Mouse (Mus musculus) gastrocnemius, postnatal 10 days (tissue): Measurements from ENCODE around the gene Urm1. TPM values are rescaled to one million over a fixed set of nuclear protein-coding genes. Genes with fewer than 3 reads are reported as not detected.
"Not testable (repeated sequence)": the region's sequence is repeated elsewhere in the genome, so short reads cannot be mapped to it uniquely, and the experiment has no call there.

Experiments used
- DNase-seq: peaks from one replicate; pipeline ENCODE4 v3.0.0; 2021; ENCODE audit warnings: mixed read lengths
- long read RNA-seq, 2 experiments: library from polyadenylated mRNA; stranded (forward); transcript quantifications; one replicate each; pipeline ENCODE4 v2.0.0; 2021
- total RNA-seq, 2 experiments: library from RNA; stranded (reverse); gene quantifications; 2 replicates each; pipeline ENCODE4 v1.2.3; 2021

Gene Urm1
- 10 to 100 TPM; 25.4 to 28.6 TPM for total RNA-seq
- long read RNA-seq, experiment 1, transcript Urm1-201 (5 exons, 2,196 nt) = major isoform, 11 of 16 reads
- long read RNA-seq, experiment 1, partial matches to known transcripts = 0 of 16 reads
- long read RNA-seq, experiment 1, other reads (novel, unspliced or antisense) = 5 of 16 reads
- long read RNA-seq, experiment 2, transcript Urm1-201 (5 exons, 2,196 nt) = major isoform, 6 of 10 reads
- long read RNA-seq, experiment 2, partial matches to known transcripts = 0 of 10 reads
- long read RNA-seq, experiment 2, other reads (novel, unspliced or antisense) = 4 of 10 reads

DNA sequence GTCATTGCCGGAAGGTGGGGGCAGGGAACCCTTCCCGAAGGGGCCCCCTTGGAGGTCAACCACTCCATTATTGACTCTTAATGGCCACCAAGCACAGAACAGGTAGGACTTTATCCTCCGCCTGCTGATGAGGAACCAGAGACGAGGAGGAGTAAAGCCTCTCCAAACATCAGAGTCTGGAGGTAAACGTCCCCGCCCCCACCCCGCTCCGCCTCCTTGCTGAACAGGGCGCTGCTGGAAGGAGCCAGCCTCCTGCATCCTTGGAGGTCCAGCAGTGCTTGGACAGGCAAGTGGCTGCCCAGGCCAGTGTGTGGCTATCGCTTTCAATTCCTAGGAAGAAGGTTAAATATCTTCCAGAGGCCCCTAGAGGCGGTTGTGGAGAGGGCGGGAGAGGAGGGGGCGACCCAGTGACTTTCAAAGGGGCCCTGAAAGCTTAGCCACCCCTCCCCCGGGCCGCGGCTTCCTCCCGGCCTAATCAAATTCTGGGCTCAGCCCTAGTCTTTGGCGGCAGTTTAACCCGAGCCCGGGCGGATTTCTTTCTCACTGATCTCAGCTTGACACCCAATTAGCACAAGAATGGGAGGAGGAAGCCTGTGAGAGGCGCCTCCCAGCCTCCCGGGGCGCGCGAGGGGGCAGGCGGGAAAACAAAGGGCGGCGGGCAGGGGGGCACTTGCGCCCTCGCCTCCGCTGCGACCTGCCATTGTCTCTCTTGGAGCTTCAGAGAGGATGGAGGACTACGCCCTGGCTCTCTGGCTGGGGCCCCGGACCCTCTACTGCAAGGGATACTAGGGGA, at the start of gene Urm1:
Gene Urm1 (plus strand): TSS at position 51 of the 793 bp plus-strand sequence.
- DNase-seq = peak; percentile 58

DNA sequence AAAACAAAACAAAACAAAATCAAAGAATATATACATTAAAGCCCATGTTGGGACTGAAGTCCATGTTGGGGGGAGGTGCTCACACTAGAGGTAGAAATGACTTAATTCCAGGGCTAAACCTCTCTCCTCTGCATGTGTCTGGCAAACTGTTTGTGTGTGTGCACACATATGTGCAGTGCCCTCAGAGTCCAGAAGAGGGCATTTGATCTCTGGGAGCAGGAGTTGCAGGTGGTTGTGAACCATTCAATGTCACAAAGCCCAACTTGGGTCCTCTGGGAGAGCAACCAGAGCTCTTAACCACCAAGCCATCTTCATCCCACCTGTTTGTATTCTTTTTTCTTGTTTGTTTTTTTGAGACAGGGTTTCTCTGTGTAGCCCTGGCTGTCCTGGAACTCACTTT, 49.7 kb upstream of the Urm1 start:
- no peak for DNase-seq

DNA sequence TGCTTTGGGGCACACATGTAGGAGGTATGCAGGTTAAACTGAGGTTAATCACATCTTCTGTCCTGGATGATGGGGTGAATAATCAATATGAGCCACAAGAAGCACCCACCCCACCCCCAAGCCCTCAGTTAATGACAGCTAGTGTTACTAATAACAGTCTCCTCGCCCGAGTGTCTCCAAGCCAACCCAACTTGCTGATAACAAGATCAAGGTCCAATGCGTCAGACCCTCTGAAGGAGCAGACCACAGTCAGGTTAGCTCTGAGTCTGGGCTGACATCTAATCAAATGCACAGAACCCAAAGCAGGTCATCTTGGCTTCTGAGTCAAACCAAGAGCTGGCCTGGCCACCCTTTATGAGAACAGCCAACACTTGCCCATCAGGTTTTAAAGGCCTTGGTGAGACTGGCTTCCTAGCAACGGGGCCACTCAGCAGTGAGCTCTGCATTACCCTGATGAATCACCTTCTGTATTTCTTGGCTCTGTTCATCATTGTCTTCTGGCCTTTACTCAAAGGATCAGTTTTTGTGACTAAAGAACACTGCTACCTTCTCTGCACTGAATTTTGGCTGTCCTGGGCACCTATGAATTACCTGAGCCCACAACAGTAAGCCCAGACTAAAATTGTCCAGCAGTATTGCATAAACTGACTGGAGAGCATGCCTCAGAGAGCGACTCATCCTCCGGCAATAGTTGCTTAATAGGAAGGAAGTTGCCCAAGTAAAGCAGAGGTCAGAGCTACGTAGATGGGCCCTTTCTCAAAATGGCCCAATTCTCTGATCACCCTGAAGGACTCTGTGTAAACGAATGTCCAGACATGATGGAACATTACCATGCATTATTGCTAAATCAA, 48.0 kb upstream of the Urm1 start:
- no peak for DNase-seq

DNA sequence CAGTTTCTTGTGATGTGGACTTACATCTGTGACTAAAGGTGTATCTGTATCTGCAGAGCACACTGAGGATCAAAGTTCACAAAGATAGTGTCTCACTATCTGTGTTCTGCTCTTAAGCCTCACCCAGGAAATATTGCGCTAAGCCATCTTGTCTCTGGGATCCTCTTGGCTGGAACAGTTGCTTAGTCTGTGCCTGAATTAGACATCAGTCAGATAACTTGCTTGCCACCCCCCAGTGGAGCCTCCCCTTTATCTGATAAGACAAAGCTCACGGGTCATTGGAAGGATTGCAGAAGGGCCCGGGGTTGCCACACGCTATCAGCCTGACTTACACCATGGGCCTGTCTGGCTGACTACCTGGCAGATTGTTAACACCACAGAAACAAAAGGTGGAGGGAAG, 46.6 kb upstream of the Urm1 start:
- DNase-seq = no peak

DNA sequence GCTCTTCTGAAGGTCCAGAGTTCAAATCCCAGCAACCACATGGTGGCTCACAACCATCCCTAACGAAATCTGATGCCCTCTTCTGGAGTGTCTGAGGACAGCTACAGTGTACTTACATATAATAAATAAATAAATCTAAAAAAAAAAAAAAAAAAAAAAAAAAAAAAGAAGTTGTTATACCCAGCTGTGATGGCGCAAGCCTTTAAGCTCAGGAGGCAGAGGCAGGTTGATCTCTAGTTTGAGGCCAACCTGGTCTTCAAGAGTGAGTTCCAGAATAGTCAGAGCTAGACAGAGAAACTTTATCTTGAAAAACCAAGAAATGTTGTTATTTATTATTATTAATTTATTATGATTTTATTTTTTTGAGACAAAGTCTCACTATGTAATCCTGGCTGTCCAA, 38.6 kb upstream of the Urm1 start:
- not testable (repeated sequence) for DNase-seq

DNA sequence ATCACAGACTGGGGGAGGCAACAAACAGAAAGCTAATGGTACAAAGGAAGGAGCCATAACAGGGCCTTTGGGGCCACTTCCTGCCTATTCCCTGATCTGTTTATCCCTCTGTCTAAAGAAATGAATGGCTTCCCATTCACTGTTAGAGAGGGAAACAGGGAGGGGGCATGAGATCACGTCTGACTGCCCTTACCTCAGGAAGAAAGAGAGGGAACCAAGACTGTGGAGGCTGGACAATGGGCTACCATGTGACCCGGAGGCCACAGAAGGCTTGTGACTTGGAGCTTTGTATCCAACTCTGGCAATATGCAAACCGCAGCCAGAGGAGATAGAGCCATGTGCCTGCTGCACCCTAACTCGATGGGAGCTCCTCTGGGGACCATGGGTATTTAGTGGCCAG, 35.6 kb upstream of the Urm1 start:
- DNase-seq = no peak

DNA sequence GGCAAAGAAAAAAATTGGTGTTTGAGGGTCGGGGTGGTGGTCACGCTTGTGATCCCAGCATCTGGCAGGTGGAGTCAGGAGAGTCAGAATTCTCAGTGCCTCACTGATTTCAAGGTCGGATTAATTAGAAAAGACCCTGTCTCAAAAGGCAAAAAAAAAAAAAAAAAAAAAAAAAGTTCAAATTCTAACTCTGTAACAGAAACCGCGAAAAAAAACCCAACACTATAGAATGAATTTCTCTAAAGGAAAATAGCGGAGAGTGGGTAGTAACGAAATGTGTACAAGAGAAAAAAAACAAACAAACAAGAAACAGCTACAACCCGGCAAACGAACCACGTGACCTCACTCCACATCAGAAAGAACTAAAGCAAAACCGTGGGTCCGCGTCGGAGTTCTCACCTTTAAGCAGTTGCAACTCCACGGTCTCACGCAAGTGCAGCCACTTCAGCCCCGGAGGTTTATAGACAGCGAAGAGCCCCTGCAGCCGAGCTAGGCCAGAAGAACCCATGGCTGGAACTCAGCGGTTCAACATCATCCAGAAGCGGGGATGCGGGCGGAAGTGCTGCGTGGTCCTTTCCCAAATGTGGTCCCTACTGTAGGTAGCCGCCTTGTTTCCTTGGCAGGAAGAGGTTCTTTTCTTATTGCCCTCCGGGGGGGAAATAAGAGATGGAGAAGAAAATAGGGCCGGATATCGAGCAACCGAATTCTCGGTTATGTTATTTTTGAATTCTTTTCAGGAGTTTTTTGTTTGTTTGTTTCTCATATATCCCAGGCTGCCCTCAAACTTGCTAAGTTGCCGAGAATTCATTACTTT, 32.6 kb upstream of the Urm1 start, which contains the start of gene Coq4:
Gene Coq4 (plus strand): TSS at position 390 of the 814 bp plus-strand sequence.
- DNase-seq = peak; percentile 79

DNA sequence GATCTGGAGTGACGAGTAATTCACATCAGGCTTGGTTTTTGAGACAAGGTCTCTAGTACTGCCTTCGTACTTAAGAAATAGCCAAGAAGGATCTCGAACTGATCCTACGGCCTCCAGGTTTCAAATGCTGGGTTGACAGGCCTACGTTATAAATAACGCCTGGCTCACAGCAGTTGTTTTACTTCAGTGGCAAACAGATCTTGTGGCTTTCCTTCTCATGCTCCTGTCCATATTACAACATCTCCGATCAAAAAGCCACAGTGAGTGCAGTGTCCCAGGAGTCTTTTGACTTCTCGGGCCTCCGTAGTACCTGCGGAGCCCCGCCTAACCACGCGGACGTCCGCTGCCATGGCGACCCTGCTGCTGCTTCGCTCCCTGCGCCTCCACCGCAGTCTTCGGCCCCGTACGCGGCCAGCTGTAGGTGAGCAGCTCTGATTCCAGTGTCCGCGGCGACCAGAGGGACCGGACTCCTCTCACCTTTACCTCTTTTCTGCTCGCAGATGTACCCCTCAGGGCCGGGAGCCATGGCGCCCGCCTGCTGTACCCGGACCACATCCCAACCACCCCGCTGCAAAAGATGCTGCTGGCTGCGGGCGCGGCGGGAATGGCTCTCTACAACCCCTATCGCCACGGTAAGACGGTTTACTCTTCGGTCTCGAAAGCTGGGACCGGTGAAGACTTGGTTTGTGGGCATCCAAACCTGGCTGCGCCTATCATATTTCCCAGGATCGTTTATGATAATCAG, 31.8 kb upstream of the Urm1 start, which contains the start of gene Trub2:
Gene Trub2 (minus strand): TSS at position 566 of the 745 bp plus-strand sequence.
- peak; percentile 69 for DNase-seq

DNA sequence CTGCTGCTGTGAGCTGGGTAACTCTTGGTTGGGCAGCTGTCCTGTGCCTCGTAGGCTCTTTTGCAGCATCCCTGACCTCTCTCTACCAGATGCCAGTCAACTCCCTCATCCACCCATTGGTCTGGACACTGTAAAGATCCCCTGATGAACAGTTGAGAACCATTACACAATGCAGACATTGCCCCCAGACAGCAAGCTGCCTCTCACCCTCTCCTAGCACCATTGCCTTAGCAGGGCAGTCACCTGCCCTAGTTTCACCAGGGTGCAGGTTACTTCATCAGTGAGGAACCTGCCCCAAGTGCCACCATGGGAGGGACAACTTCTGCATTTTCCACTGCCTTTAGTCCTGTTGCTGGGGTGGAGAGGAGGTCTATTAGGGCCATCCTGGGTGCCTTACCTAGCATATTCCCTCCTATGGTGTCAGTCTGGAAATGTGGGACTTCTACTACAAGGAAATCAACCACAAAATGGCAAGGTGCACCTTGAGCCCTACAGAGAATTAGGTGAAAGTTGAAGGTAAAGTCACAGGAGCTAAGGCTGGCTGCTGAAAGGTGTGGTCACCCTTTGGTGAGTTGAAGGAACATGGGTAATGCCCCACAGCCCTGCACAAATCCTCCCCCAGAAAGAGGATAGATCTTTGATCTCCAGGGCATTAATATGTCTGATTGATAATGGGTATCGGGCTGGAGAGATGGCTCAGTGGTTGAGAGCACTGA, 26.9 kb upstream of the Urm1 start:
- no peak for DNase-seq

DNA sequence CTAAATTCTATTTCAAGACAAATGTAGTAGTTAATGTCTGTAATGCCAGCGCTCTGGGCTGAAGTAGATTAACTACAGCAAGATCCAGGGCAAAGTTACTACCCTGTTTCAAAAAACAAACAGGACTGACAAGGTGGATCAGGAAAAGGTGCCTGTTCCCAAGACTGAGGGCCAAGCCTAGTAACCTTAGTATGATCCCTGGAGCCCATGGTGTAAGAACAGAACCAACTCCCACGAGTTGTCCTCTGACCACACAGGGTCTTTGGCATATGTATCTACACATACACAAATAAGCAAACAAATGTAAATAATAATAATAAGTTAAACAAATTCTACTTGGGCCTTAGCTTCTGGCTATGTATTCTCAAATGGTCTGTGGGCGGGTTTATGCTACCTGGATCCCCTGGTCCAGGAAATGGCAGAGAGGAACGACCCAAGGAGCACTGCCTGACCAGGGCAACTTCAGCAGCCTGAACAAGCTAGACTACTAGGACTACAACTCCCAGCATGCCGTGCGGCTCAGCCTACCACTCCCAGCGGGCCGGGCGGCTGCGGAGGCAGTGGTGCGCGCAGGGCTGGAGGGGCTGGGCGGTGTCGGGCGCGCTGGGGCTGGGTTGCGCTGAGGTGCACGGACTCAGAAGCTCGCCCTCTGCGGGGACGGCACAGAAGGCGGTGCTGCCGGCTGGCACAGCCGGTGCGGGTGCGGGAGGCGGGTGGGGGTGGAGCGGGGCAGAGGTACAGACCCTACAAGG, 17.6 kb upstream of the Urm1 start, which contains the start of gene Slc27a4:
Gene Slc27a4 (plus strand): TSS at position 560 of the 752 bp plus-strand sequence.
- peak; percentile 97 for DNase-seq

DNA sequence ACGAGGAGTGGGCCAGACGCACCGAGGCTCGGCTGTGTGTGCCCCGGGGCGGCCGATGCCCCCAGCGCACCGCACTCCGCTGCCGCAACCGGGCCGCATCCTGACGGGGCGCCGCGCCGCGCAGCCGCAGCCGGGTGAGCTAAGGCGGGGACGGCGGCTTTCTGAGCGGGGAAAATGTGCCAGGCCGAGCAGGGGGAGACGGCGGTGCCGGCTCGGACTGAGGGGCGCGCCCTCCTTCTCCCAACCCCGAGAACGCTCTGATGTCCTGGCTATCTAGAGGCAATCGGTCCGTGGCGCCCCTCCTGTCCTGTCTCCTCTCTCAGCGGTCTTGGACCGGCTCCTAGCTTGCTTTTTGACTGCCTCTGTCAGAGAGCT, 17.1 kb upstream of the Urm1 start:
- no peak for DNase-seq

DNA sequence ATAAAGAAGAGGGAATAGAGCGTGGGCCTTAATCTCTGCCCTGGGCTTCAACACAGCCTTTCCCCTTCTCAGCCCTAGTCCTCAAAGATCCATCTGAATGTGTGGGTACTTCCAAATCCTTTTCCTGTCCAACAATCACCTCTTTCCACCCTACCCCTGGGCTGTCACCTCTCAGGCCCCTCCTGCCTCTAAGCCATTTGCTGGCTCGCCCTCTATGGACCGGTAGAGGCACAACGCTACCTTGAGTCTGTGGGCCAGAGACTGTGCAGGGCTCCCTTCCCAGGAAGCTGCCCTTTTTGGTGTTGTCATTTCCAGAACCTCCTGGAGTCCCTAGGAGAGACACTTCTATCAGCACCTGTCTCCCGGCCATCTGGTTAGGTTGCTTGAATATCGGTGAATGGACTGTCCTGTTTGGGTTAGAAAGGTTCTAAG, 16.5 kb upstream of the Urm1 start:
- no peak for DNase-seq

DNA sequence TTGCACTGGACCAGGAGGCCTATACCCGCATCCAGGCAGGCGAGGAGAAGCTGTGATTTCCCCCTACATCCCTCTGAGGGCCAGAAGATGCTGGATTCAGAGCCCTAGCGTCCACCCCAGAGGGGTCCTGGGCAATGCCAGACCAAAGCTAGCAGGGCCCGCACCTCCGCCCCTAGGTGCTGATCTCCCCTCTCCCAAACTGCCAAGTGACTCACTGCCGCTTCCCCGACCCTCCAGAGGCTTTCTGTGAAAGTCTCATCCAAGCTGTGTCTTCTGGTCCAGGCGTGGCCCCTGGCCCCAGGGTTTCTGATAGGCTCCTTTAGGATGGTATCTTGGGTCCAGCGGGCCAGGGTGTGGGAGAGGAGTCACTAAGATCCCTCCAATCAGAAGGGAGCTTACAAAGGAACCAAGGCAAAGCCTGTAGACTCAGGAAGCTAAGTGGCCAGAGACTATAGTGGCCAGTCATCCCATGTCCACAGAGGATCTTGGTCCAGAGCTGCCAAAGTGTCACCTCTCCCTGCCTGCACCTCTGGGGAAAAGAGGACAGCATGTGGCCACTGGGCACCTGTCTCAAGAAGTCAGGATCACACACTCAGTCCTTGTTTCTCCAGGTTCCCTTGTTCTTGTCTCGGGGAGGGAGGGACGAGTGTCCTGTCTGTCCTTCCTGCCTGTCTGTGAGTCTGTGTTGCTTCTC, 4.0 kb upstream of the Urm1 start:
- DNase-seq = no peak

DNA sequence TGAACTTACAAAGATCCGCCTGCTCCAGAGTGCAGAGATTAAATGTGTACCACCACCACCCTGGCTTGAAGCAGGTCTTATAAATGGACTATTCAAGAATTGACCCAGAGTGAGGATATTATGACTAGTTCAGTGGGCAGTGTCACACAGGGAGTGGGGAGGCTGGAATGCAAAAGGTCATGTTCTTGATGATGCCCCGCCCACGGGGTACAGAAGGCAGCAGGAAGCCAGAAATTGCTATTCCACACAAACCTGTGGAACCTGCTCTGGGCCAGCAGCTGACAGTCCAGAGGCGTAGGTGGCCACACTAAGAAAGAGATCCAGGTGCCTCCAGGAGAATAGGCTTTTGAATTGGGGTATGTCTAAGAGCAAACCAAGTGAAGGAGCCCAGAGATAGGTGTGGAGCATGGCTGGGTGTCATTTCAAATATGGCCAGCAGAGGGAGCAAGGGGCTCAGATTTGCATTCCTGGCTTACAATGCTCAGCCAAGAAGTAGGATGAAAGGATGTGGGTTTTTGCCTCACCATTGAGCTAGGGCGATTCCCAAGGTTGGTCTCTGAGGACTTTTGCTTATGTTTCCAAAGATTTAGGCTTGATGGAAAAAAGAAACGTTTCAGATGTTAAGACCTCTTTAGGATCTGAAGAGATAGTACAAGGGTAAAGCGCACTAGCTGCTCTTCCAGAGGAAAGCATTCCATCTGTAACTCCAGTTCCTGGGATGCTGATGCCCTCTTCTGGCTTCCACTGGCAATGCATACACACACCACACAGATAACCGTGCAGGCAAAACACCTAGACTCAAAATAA, 2.2 kb upstream of the Urm1 start:
- DNase-seq = peak; percentile 83

DNA sequence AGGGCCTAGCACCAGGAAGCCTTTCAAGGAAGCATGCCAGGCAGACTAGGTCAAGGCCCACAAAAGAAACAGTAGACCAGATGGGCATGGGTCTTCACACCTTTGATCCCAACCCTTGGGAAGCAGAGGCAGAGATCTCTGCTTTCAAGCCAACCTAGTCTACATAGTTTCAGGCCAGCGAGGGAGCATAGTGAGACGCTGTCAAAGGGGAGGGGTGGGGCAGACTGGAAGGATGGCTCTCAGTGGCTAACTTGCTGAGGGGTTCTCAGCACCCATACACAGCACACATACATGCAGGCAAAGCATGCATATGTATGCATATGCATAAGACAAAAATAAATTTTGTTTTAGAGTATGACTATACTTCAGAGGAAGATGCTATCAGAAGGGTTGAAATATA, 512 bp upstream of the Urm1 start:
- DNase-seq = no peak

DNA sequence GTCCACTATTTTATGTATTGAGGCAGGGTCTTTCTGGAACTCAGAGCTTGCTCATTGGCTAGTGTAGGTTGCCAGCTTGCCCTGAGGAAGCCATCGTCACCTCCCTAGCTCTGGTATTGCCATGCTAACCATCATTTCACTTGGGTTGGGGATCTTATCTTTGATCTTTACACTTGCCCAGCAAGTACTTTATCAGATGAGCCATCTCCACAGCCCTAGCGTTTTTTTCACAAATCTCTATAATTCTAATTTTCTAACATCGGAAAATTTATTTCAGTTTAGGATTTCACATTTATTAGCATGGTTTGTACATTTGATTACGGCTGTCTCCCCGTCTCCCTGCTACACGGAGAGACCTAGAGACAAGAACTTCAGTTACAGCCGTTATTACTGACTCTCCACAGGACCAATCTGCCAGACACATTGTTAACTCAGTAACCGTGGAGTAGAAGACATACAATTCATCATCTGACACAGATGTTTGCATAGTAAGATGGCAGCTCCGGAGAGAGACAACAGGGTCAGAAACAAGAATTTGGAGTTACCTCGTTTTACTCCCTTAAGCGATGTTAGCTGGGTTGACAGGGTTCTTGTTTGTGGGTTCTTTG, 6.5 kb downstream of the Urm1 start:
- DNase-seq = no peak

DNA sequence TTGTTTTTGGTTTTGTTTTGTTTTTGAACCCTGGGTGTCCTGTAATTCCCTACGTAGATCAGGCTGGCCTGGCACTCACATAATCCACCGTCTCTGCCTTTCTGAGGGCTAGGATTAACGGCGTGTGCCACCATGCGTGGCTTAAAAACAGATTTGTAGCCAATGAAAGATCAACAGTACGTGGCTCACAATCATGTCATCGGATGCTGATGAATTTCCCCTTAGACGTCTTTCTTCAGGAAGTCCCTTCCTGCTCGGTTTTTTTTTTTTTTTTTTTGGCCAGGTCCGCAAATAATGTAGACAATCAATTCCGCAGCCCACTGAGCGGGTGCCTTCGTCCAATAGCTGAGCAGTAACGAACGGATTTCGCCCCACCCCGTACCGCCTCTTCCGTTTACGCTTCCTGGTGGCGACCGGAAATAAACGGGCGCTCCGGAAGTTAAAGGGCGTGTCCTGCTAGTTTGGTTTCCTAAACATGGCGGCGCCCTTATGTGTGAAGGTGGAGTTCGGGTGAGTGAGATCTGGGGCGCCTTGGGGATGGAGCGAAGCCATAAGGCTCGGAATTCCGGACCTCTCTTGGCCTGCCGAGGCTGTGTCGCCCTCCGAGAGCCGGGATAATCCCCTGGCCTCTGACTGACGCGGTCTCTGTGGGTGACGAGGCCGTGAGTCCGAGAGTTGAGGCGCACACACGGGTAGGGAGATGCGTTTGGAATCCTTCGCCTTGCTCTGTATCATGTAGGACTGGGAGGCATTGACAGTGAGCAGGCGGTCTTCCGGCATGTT, 7.2 kb downstream of the Urm1 start:
- peak; percentile 88 for DNase-seq
